Mouse (Mus musculus): ENCODE measurements at regions not wholly inside any gene's neighbourhood (a gene's known extent, or its start where the extent isn't known, plus 50 kb on each side); places are given as distances from the start of the nearest gene placed in this dataset.

GRCm38 (mm10) chr11:41533009-41533408 lies 467.6 kb downstream of the Gabrg2 start:
- DNase-seq (ENCODE audit: low spot score in 2 of 2), result no peak
- Histone ChIP-seq H3K4me3 (no peak overlapping the region), H3K27ac (no peak overlapping the region)
- no peak for TF ChIP-seq CTCF (conservative IDR thresholded peaks at IDR 0.05)

- Histone ChIP-seq H3K4me3 (no peak overlapping the region), H3K27ac (peak overlapping the region; percentile 46; the same call in 1 of the 2 replicates)
- no peak; the same call in 1 of the 2 replicates for TF ChIP-seq CTCF (conservative IDR thresholded peaks at IDR 0.05)
- DNase-seq (ENCODE audit: low spot score in 2 of 2), result peak in 1 of 2 experiments; percentile 26
Measured at GRCm38 (mm10) chr11:41531971-41532896, 468.4 kb downstream of the Gabrg2 start.

GRCm38 (mm10) chr11:41524979-41525378 lies 475.7 kb downstream of the Gabrg2 start:
- Histone ChIP-seq H3K4me3 (no peak overlapping the region), H3K27ac (no peak overlapping the region)
- no peak for TF ChIP-seq CTCF (conservative IDR thresholded peaks at IDR 0.05)
- no peak for DNase-seq (ENCODE audit: low spot score in 2 of 2)

- no peak overlapping the region for H3K4me3 ChIP-seq
- peak; percentile 15 to 42 for DNase-seq (ENCODE audit: low spot score in 2 of 2)
- no peak for TF ChIP-seq CTCF (conservative IDR thresholded peaks at IDR 0.05)
- peak overlapping the region; percentile 79 for H3K27ac ChIP-seq
Measured at GRCm38 (mm10) chr11:41493277-41493676, 507.4 kb downstream of the Gabrg2 start.

GRCm38 (mm10) chr11:41491966-41492365 lies 508.7 kb downstream of the Gabrg2 start:
- Histone ChIP-seq H3K4me3 (no peak overlapping the region), H3K27ac (peak overlapping the region; percentile 88)
- no peak for TF ChIP-seq CTCF (conservative IDR thresholded peaks at IDR 0.05)
- DNase-seq (ENCODE audit: low spot score in 2 of 2), result peak; percentile 51 to 67

GRCm38 (mm10) chr11:41491279-41491678 lies 509.4 kb downstream of the Gabrg2 start:
- Histone ChIP-seq H3K27ac (peak overlapping the region; percentile 88), H3K4me3 (no peak overlapping the region)
- TF ChIP-seq CTCF (conservative IDR thresholded peaks at IDR 0.05), result no peak
- DNase-seq (ENCODE audit: low spot score in 2 of 2), result peak; percentile 43 to 60

- TF ChIP-seq CTCF (conservative IDR thresholded peaks at IDR 0.05), result no peak
- H3K27ac ChIP-seq, result no peak overlapping the region
- no peak overlapping the region for H3K4me3 ChIP-seq
- no peak for DNase-seq (ENCODE audit: low spot score in 2 of 2)
Measured at GRCm38 (mm10) chr11:41483881-41484280, 516.8 kb downstream of the Gabrg2 start.

GRCm38 (mm10) chr11:41470938-41471633 lies 529.6 kb downstream of the Gabrg2 start:
- TF ChIP-seq CTCF (conservative IDR thresholded peaks at IDR 0.05), result no peak
- no peak overlapping the region for H3K27ac ChIP-seq
- DNase-seq (ENCODE audit: low spot score in 2 of 2), result no peak
- H3K4me3 ChIP-seq, result no peak overlapping the region

- no peak for DNase-seq (ENCODE audit: low spot score in 2 of 2)
- Histone ChIP-seq H3K4me3 (no peak overlapping the region), H3K27ac (no peak overlapping the region)
- no peak for TF ChIP-seq CTCF (conservative IDR thresholded peaks at IDR 0.05)
Measured at GRCm38 (mm10) chr11:41467330-41467729, 533.3 kb downstream of the Gabrg2 start.

GRCm38 (mm10) chr11:41433846-41434245 lies 566.8 kb downstream of the Gabrg2 start:
- peak; percentile 78 for TF ChIP-seq CTCF (conservative IDR thresholded peaks at IDR 0.05)
- DNase-seq (ENCODE audit: low spot score in 2 of 2), result peak in 1 of 2 experiments; percentile 1
- Histone ChIP-seq H3K27ac (no peak overlapping the region), H3K4me3 (no peak overlapping the region)

- Histone ChIP-seq H3K27ac (no peak overlapping the region), H3K4me3 (no peak overlapping the region)
- DNase-seq (ENCODE audit: low spot score in 2 of 2), result no peak
- no peak for TF ChIP-seq CTCF (conservative IDR thresholded peaks at IDR 0.05)
Measured at GRCm38 (mm10) chr11:41425592-41425991, 575.1 kb downstream of the Gabrg2 start.
